10 mouse cellular contexts compared by ENCODE assay signal in the genomic region with DNA sequence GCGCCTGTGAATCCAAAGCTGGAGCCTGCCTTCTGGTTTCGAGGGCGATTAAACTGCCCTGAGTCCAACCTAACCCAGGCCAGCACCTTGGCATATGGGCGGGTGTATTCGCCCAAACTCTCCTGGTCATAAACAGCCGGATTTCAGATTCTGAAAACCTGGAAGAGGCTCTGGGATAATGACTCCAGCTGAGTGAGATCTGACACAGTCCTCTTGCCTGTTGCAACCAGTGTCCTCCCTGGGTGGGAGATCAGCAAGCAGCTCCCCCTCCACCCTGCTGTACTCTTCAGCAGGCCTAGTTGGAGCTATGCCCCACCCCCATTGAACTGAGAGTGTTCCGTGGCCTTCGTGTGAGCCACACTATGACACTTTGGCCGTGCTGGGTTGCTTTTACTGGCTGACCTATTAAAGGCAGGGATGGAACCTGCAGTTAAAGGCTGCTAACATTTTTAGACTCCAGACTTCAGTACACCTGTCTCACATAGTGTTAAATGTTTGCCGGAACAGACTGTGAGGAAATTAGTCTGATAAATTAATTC. TPM values are rescaled to one million over a fixed set of nuclear protein-coding genes. Genes with fewer than 3 reads are reported as not detected.
DNase-seq lines count a peak whose midpoint lies in the region; ATAC-seq lines count a peak whose summit lies in the region.
"Had no signal": no experiment of that assay in that cellular context is flagged by ENCODE, and none has a peak within 500 bp of the region (broad histone marks: within the 10 kb centered on the region; RNA-seq: fewer than 3 reads in every experiment).

No protein-coding gene starts in this region.

- peak overlapping the region; percentile 51 for H3K4me2 ChIP-seq in forebrain, embryonic 12.5 days
- H3K4me2 ChIP-seq in kidney, embryonic 15.5 days, result peak overlapping the region; percentile 84
- H3K4me2 ChIP-seq in midbrain, embryonic 13.5 days (replicated peaks), result peak overlapping the region; percentile 55

- no peaks in the 10 kb centered on the region for H3K36me3 ChIP-seq in forebrain, embryonic 12.5 days (replicated peaks)
- no peaks in the 10 kb centered on the region for H3K36me3 ChIP-seq in kidney, embryonic 15.5 days
- H3K36me3 ChIP-seq in midbrain, embryonic 13.5 days, result no peaks in the 10 kb centered on the region

- H3K9ac ChIP-seq in forebrain, embryonic 12.5 days, result no peak overlapping the region
- no peak overlapping the region; the same call in 1 of the 2 replicates for H3K9ac ChIP-seq in kidney, embryonic 15.5 days
- H3K9ac ChIP-seq in midbrain, embryonic 13.5 days (replicated peaks), result no peak overlapping the region

- no peak for ATAC-seq in forebrain, embryonic 12.5 days (ENCODE audit: low FRiP score)
- ATAC-seq in kidney, embryonic 15.5 days (replicated peaks; ENCODE audit: low FRiP score), result peak; percentile 55
- ATAC-seq in midbrain, embryonic 13.5 days, result no peak
- ATAC-seq: activated CD4-positive, CD25-positive, alpha-beta regulatory T cell, adult 4 months had no signal

- no peak overlapping the region for H3K27ac ChIP-seq in forebrain, embryonic 12.5 days
- peak overlapping the region; percentile 96 for H3K27ac ChIP-seq in kidney, embryonic 15.5 days
- no peak overlapping the region for H3K27ac ChIP-seq in midbrain, embryonic 13.5 days

- peaks cover 98% of the 10 kb centered on the region for H3K27me3 ChIP-seq in forebrain, embryonic 12.5 days
- peaks cover 79% of the 10 kb centered on the region for H3K27me3 ChIP-seq in kidney, embryonic 15.5 days
- peaks cover 98% of the 10 kb centered on the region for H3K27me3 ChIP-seq in midbrain, embryonic 13.5 days

- H3K9me3 ChIP-seq in forebrain, embryonic 12.5 days, result no peaks in the 10 kb centered on the region
- H3K9me3 ChIP-seq in kidney, embryonic 15.5 days (replicated peaks), result no peaks in the 10 kb centered on the region
- no peaks in the 10 kb centered on the region for H3K9me3 ChIP-seq in midbrain, embryonic 13.5 days

- 16% methylated on average over 10 of the region's 10 CpGs for WGBS in forebrain, embryonic 12.5 days
- WGBS in kidney, embryonic 15.5 days, result 10% methylated on average over 10 of the region's 10 CpGs
- WGBS in midbrain, embryonic 13.5 days, result 15% methylated on average over 10 of the region's 10 CpGs

- peaks cover 15% of the 10 kb centered on the region for H3K4me1 ChIP-seq in forebrain, embryonic 12.5 days
- peaks cover 76% of the 10 kb centered on the region for H3K4me1 ChIP-seq in kidney, embryonic 15.5 days
- H3K4me1 ChIP-seq in midbrain, embryonic 13.5 days (replicated peaks), result peaks cover 17% of the 10 kb centered on the region

- DNase-seq in embryo, embryonic 10.5 days (ENCODE audit: low spot score), result peak; percentile 9
- no peak for DNase-seq in embryo, embryonic 10 days (ENCODE audit: low spot score)
- DNase-seq in adrenal gland, postnatal 25 days, result no peak
- DNase-seq in cerebellum, adult 9-11 months, result no peak
- no peak for DNase-seq in urinary bladder, postnatal 25 days (ENCODE audit: low spot score)

- H3K4me3 ChIP-seq in forebrain, embryonic 12.5 days (replicated peaks), result peak overlapping the region; percentile 32
- peak overlapping the region; percentile 57 for H3K4me3 ChIP-seq in kidney, embryonic 15.5 days (replicated peaks)
- H3K4me3 ChIP-seq in midbrain, embryonic 13.5 days (replicated peaks), result peak overlapping the region; percentile 34

RNA-seq across cellular contexts. Expression of a gene that starts 0.9 kb away (rescaled TPM):
- polyA plus RNA-seq in forebrain, embryonic 12.5 days (2016; fragmentation: Nextera tagmentation; extraction: Ambion mirVana), result 0.22 and 0.27 TPM in 2 replicates
- polyA plus RNA-seq in kidney, embryonic 15.5 days (2015; fragmentation: Nextera tagmentation; extraction: Ambion mirVana), result 11.3 and 12.0 TPM in 2 replicates
- 0.14 TPM in 1 of 2 replicates, not detected in the other for polyA plus RNA-seq in midbrain, embryonic 13.5 days (2015; fragmentation: Nextera tagmentation; extraction: Ambion mirVana)
- not detected in 2 replicates for total RNA-seq in adrenal gland, postnatal 25 days (2021)
- total RNA-seq: left cerebral cortex, postnatal 14 days had no signal
- polyA plus RNA-seq: activated CD4-positive, CD25-positive, alpha-beta regulatory T cell, adult 4 months had no signal

RNA-seq across cellular contexts. Expression of a gene that starts 6.5 kb away (rescaled TPM):
- 1.6 TPM in 2 replicates for polyA plus RNA-seq in forebrain, embryonic 12.5 days (2016; fragmentation: Nextera tagmentation; extraction: Ambion mirVana)
- polyA plus RNA-seq in kidney, embryonic 15.5 days (2015; fragmentation: Nextera tagmentation; extraction: Ambion mirVana), result 9.7 and 10.8 TPM in 2 replicates
- polyA plus RNA-seq in midbrain, embryonic 13.5 days (2015; fragmentation: Nextera tagmentation; extraction: Ambion mirVana), result 2.0 and 2.3 TPM in 2 replicates
- total RNA-seq in adrenal gland, postnatal 25 days (2021), result 13.1 and 16.4 TPM in 2 replicates

RNA-seq across cellular contexts. Expression of a gene that starts 40.4 kb away (rescaled TPM):
- polyA plus RNA-seq in forebrain, embryonic 12.5 days (2016; fragmentation: Nextera tagmentation; extraction: Ambion mirVana), result 162 and 191 TPM in 2 replicates
- polyA plus RNA-seq in kidney, embryonic 15.5 days (2015; fragmentation: Nextera tagmentation; extraction: Ambion mirVana), result 158 and 163 TPM in 2 replicates
- polyA plus RNA-seq in midbrain, embryonic 13.5 days (2015; fragmentation: Nextera tagmentation; extraction: Ambion mirVana), result 91.3 and 98.9 TPM in 2 replicates
- total RNA-seq in adrenal gland, postnatal 25 days (2021), result 97.8 and 144 TPM in 2 replicates

RNA-seq across cellular contexts. Expression of a gene that starts 48.7 kb away (rescaled TPM):
- 65.7 and 77.2 TPM in 2 replicates for polyA plus RNA-seq in forebrain, embryonic 12.5 days (2016; fragmentation: Nextera tagmentation; extraction: Ambion mirVana)
- 53.5 and 58.8 TPM in 2 replicates for polyA plus RNA-seq in kidney, embryonic 15.5 days (2015; fragmentation: Nextera tagmentation; extraction: Ambion mirVana)
- 82.3 and 89.3 TPM in 2 replicates for polyA plus RNA-seq in midbrain, embryonic 13.5 days (2015; fragmentation: Nextera tagmentation; extraction: Ambion mirVana)
- 74.6 and 86.3 TPM in 2 replicates for total RNA-seq in adrenal gland, postnatal 25 days (2021)

RNA-seq across cellular contexts. Expression of a gene that starts 51.0 kb away (rescaled TPM):
- polyA plus RNA-seq in forebrain, embryonic 12.5 days (2016; fragmentation: Nextera tagmentation; extraction: Ambion mirVana), result 29.3 and 29.5 TPM in 2 replicates
- polyA plus RNA-seq in kidney, embryonic 15.5 days (2015; fragmentation: Nextera tagmentation; extraction: Ambion mirVana), result 7.5 and 9.3 TPM in 2 replicates
- polyA plus RNA-seq in midbrain, embryonic 13.5 days (2015; fragmentation: Nextera tagmentation; extraction: Ambion mirVana), result 70.4 and 73.6 TPM in 2 replicates
- 13.1 and 18.4 TPM in 2 replicates for total RNA-seq in adrenal gland, postnatal 25 days (2021)
